Mouse (Mus musculus): ENCODE results near the gene Klhl2.

Gene Klhl2

GRCm38 (mm10) chr8:64832581-64833135 lies 17.2 kb downstream of the Klhl2 start:
- DNase-seq (ENCODE audit: extremely low read depth, insufficient read length, low spot score): no peak

- DNase-seq (ENCODE audit: extremely low read depth, insufficient read length, low spot score): no peak
These were observed 18.2 kb downstream of the Klhl2 start for GRCm38 (mm10) chr8:64831656-64832055.

- DNase-seq (ENCODE audit: extremely low read depth, insufficient read length, low spot score): no peak
These were observed 19.9 kb downstream of the Klhl2 start for GRCm38 (mm10) chr8:64829921-64830320.

- DNase-seq (ENCODE audit: extremely low read depth, insufficient read length, low spot score): no peak
These were observed 20.4 kb downstream of the Klhl2 start for GRCm38 (mm10) chr8:64829391-64829790.

GRCm38 (mm10) chr8:64828466-64828865 lies 21.4 kb downstream of the Klhl2 start:
- DNase-seq (ENCODE audit: extremely low read depth, insufficient read length, low spot score): no peak

- DNase-seq (ENCODE audit: extremely low read depth, insufficient read length, low spot score): no peak
These were observed 22.5 kb downstream of the Klhl2 start for GRCm38 (mm10) chr8:64827356-64827755.

- peak; percentile 47 for DNase-seq (ENCODE audit: extremely low read depth, insufficient read length, low spot score)
These were observed 23.4 kb downstream of the Klhl2 start for GRCm38 (mm10) chr8:64826461-64826860.

- DNase-seq (ENCODE audit: extremely low read depth, insufficient read length, low spot score): no peak
These were observed 25.9 kb downstream of the Klhl2 start for GRCm38 (mm10) chr8:64823905-64824304.

- DNase-seq (ENCODE audit: extremely low read depth, insufficient read length, low spot score): no peak
These were observed 28.9 kb downstream of the Klhl2 start for GRCm38 (mm10) chr8:64820940-64821339.

GRCm38 (mm10) chr8:64811790-64812189 lies 38.0 kb downstream of the Klhl2 start:
- no peak for DNase-seq (ENCODE audit: extremely low read depth, insufficient read length, low spot score)

GRCm38 (mm10) chr8:64811083-64811482 lies 38.7 kb downstream of the Klhl2 start:
- no peak for DNase-seq (ENCODE audit: extremely low read depth, insufficient read length, low spot score)

GRCm38 (mm10) chr8:64806558-64806957 lies 43.3 kb downstream of the Klhl2 start:
- no peak for DNase-seq (ENCODE audit: extremely low read depth, insufficient read length, low spot score)

- DNase-seq (ENCODE audit: extremely low read depth, insufficient read length, low spot score): no peak
These were observed 44.8 kb downstream of the Klhl2 start for GRCm38 (mm10) chr8:64804971-64805370.

- DNase-seq (ENCODE audit: extremely low read depth, insufficient read length, low spot score): no peak
These were observed 50.5 kb downstream of the Klhl2 start for GRCm38 (mm10) chr8:64799306-64799705.

- DNase-seq (ENCODE audit: extremely low read depth, insufficient read length, low spot score): no peak
These were observed 51.3 kb downstream of the Klhl2 start for GRCm38 (mm10) chr8:64798503-64798902.

- DNase-seq (ENCODE audit: extremely low read depth, insufficient read length, low spot score): no peak
These were observed 52.1 kb downstream of the Klhl2 start for GRCm38 (mm10) chr8:64797751-64798150.

GRCm38 (mm10) chr8:64791250-64791881 lies 58.5 kb downstream of the Klhl2 start:
- DNase-seq (ENCODE audit: extremely low read depth, insufficient read length, low spot score): no peak

GRCm38 (mm10) chr8:64790418-64790817 lies 59.4 kb downstream of the Klhl2 start:
- DNase-seq (ENCODE audit: extremely low read depth, insufficient read length, low spot score): no peak

- no peak for DNase-seq (ENCODE audit: extremely low read depth, insufficient read length, low spot score)
These were observed 61.1 kb downstream of the Klhl2 start for GRCm38 (mm10) chr8:64788715-64789114.

- DNase-seq (ENCODE audit: extremely low read depth, insufficient read length, low spot score): no peak
These were observed 63.0 kb downstream of the Klhl2 start for GRCm38 (mm10) chr8:64786801-64787200.

GRCm38 (mm10) chr8:64784235-64784634 lies 65.6 kb downstream of the Klhl2 start:
- no peak for DNase-seq (ENCODE audit: extremely low read depth, insufficient read length, low spot score)

- no peak for DNase-seq (ENCODE audit: extremely low read depth, insufficient read length, low spot score)
These were observed 67.9 kb downstream of the Klhl2 start for GRCm38 (mm10) chr8:64781947-64782346.

- DNase-seq (ENCODE audit: extremely low read depth, insufficient read length, low spot score): no peak
These were observed 71.9 kb downstream of the Klhl2 start for GRCm38 (mm10) chr8:64777925-64778324.
